Mouse (Mus musculus) layer of hippocampus, adult 2 months (tissue): ENCODE measurements around the gene Ogdh. TPM values are rescaled to one million over a fixed set of nuclear protein-coding genes. Genes with fewer than 3 reads are reported as not detected.

ENCODE experiments used
- DNase-seq, 2 experiments: peaks; one replicate each; pipeline ENCODE4 v3.0.0; 2022; ENCODE audit warnings: low spot score in 2 of 2
- H3K27ac ChIP-seq: fragments of 200-600 bp; 2 replicates; pipeline ENCODE4 v1.8.1; 2022
- H3K4me3 ChIP-seq: fragments of 200-600 bp; 2 replicates; pipeline ENCODE4 v1.8.1; 2022; ENCODE audit warnings: mild to moderate bottlenecking
- CTCF ChIP-seq: fragments of 200-600 bp; conservative IDR thresholded peaks from 2 replicates; pipeline ENCODE4 v1.8.1; 2022; ENCODE audit warnings: antibody characterized with exemption, mild to moderate bottlenecking, moderate library complexity
- total RNA-seq, 2 experiments: library from RNA; stranded (reverse); gene quantifications; 2 replicates each; pipeline ENCODE4 v1.2.3; 2021

Ogdh gene
- total RNA-seq, 2 experiments from 2014 or later: 214 to 221 TPM

DNA sequence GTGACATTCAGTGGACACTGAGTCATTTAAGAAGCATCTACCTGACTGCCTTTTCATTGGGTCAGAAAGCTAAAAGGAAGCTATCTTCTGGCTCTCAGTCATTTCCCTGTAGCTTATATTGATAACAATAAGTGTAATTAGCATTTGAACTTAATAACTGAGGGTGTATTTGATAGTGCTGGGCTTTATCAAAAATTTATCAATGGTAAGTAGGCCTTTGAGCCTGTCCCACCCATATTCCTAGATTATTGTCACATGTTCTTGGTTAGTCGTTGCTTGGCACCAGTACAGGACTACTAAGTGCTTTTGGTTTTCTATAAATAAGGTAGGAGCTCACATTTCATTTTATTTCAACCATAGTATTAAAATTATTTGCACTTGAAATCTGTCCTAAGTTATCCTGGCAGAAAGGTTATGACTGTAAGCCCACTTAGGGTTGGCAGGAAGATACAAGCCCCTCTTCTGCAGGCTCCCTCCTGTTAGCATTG is 14.6 kb downstream of the Ogdh start:
- Histone ChIP-seq H3K27ac (no peak overlapping the region), H3K4me3 (no peak overlapping the region)
- DNase-seq: no peak
- TF ChIP-seq CTCF: no peak

DNA sequence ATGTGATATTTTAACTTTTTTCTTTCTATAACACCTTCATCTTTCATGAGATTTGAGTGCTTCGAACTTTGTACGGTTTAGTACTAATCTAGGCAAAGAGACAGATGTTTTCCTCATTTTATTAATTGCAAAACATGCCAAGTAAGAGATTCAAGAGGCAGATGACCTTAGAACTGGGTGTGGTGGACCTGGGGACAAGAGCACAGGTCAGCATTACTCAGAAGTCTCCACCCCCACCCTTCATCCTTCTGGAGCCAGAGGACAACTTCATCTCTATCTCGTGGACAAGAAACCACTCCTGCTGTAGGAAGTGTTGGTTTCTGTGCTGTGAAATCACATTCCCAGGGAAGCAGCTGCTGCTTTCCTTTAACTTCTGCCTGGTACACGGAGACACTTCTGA is 16.7 kb downstream of the Ogdh start:
- H3K27ac ChIP-seq: no peak overlapping the region
- no peak for DNase-seq
- no peak overlapping the region for H3K4me3 ChIP-seq
- TF ChIP-seq CTCF: no peak

- Histone ChIP-seq H3K4me3 (no peak overlapping the region), H3K27ac (no peak overlapping the region)
- TF ChIP-seq CTCF: no peak
- no peak for DNase-seq
Measured at GRCm38 (mm10) chr11:6313874-6314406, 22.5 kb downstream of the Ogdh start.

- no peak for TF ChIP-seq CTCF
- Histone ChIP-seq H3K4me3 (no peak overlapping the region), H3K27ac (no peak overlapping the region)
- DNase-seq: no peak
Measured at GRCm38 (mm10) chr11:6316821-6317220, 25.4 kb downstream of the Ogdh start.

DNA sequence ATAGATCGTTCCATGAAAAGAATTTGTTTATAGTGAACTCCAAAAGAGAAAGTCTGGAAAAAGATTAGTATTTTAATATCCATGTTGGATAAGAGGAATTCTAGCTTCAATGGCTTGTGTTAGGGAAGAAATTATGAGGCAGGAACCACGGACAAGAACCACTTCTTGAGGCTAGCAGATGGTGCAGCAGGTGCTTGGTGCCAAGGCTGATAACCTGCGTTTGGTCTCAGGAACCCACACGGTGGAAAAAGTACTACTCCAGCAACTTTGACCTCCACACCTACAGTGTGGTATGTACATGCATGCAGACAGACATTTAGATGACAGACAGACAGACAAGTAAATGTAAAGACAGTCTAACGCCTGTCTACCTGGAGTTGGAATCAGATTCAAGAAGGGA is 27.1 kb downstream of the Ogdh start:
- no peak overlapping the region for H3K27ac ChIP-seq
- no peak for TF ChIP-seq CTCF
- no peak overlapping the region for H3K4me3 ChIP-seq
- no peak for DNase-seq

DNA sequence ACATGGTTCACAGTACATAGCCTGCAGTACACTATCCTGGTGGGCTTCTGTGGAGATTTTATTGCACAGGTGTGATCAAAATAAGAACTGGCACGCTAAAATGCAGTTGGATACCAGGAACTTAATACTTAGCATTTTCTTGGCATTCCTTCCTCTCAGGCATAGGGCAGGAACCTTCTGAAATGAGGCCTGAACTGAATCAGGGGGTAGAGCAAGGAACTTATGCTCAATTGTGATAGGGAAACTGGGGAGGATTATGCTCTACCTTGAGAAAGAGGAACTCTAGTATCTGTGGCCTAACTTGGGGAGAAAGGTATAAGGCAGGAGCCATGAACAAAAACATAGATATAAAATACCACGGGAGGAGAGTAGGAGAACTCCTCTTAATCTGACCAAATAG is 27.9 kb downstream of the Ogdh start:
- H3K27ac ChIP-seq: no peak overlapping the region
- H3K4me3 ChIP-seq: no peak overlapping the region
- DNase-seq: no peak
- TF ChIP-seq CTCF: no peak

- H3K27ac ChIP-seq: no peak overlapping the region
- no peak for TF ChIP-seq CTCF
- no peak for DNase-seq
- no peak overlapping the region for H3K4me3 ChIP-seq
Measured at GRCm38 (mm10) chr11:6322086-6322485, 30.7 kb downstream of the Ogdh start.

GRCm38 (mm10) chr11:6323348-6323747 is 31.9 kb downstream of the Ogdh start:
- H3K27ac ChIP-seq: no peak overlapping the region
- no peak overlapping the region for H3K4me3 ChIP-seq
- no peak for TF ChIP-seq CTCF
- DNase-seq: no peak

- no peak for TF ChIP-seq CTCF
- DNase-seq: no peak
- Histone ChIP-seq H3K4me3 (no peak overlapping the region), H3K27ac (no peak overlapping the region)
Measured at GRCm38 (mm10) chr11:6331256-6331655, 39.8 kb downstream of the Ogdh start.

DNA sequence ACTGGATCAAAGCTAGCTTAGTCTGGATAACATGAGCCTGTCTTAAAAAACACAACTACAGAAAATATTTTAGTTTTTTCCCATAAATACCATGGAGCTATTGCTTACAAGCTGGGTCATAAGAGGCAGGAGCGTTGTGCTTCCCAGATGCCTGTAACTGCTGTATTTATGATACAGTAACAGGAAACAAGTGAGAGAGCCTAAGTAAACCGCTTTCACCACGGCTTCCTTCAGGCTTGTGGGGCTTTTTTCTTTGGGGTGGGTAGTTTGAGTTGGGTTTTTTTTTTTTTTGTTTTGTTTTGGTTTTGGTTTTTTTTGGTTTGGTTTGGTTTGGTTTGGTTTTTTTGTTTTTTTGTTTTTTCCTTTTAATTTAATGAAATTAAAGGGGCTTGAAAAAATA is 41.2 kb downstream of the Ogdh start:
- DNase-seq: no peak
- TF ChIP-seq CTCF: no peak

GRCm38 (mm10) chr11:6333403-6333802 is 42.0 kb downstream of the Ogdh start:
- no peak for DNase-seq
- H3K4me3 ChIP-seq: no peak overlapping the region
- no peak overlapping the region for H3K27ac ChIP-seq
- TF ChIP-seq CTCF: no peak

More for the DNA sequence above, 41.2 kb downstream of the Ogdh start:
- H3K27ac ChIP-seq: no peak overlapping the region
- H3K4me3 ChIP-seq: no peak overlapping the region

DNA sequence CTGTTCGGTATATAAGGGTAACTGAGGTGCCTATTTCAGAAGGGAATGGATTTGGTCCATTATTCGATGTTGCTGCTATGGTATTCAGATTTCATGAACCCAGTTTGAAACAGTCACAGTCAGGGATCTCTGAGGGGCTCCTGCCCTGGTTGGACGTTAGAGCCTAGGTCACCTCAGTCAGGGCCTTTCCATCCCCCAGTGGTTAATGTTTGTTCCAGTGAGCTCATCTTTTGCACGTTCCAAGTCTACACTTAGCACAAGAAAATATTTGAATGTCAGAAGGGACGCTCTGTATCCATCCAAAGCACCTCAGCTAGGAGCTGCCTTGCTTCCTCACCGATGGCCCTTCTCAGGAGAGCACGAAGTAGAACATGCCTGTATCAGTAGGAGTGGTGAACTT is 43.9 kb downstream of the Ogdh start:
- no peak for TF ChIP-seq CTCF
- Histone ChIP-seq H3K27ac (no peak overlapping the region), H3K4me3 (no peak overlapping the region)
- DNase-seq: no peak

GRCm38 (mm10) chr11:6336689-6337088 is 45.3 kb downstream of the Ogdh start:
- Histone ChIP-seq H3K4me3 (no peak overlapping the region), H3K27ac (no peak overlapping the region)
- no peak for TF ChIP-seq CTCF
- no peak for DNase-seq

DNA sequence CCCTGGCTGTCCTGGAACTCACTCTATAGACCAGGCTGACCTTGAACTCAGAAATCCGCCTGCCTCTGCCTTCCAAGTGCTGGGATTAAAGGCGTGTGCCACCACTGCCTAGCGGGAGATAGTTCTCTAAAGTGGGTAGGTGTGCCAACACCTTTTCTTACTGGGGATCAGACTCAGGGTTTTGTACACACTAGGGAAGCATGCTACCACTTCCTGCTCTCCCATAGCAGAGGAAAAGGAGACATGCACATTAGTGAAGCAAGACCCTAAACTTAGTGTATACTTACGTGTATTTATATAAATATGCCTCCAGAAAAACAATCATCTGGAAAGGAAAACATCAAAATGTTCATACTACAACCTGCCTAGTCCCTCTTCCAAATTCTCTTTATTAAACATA is 54.5 kb downstream of the Ogdh start:
- DNase-seq: no peak
- no peak for TF ChIP-seq CTCF

GRCm38 (mm10) chr11:6346966-6347365 is 55.5 kb downstream of the Ogdh start:
- DNase-seq: no peak
- H3K4me3 ChIP-seq: no peak overlapping the region
- H3K27ac ChIP-seq: no peak overlapping the region
- TF ChIP-seq CTCF: no peak

More for the DNA sequence above, 54.5 kb downstream of the Ogdh start:
- no peak overlapping the region for H3K27ac ChIP-seq
- no peak overlapping the region for H3K4me3 ChIP-seq
